Mouse (Mus musculus): ENCODE data around the gene H2-Ke6. TPM values are rescaled to one million over a fixed set of nuclear protein-coding genes. Genes with fewer than 3 reads are reported as not detected.

Gene H2-Ke6
- 137 TPM for polyA plus RNA-seq (2015; fragmentation: Illumina TruSeq; extraction: RNeasy Lipid Tissue Mini Kit (QIAGEN cat#74804); ENCODE audit: insufficient read depth, low replicate concordance)

GRCm38 (mm10) chr17:34027656-34028223 is at the start of gene H2-Ke6:
Gene H2-Ke6 (minus strand): TSS chr17:34028060.

DNA sequence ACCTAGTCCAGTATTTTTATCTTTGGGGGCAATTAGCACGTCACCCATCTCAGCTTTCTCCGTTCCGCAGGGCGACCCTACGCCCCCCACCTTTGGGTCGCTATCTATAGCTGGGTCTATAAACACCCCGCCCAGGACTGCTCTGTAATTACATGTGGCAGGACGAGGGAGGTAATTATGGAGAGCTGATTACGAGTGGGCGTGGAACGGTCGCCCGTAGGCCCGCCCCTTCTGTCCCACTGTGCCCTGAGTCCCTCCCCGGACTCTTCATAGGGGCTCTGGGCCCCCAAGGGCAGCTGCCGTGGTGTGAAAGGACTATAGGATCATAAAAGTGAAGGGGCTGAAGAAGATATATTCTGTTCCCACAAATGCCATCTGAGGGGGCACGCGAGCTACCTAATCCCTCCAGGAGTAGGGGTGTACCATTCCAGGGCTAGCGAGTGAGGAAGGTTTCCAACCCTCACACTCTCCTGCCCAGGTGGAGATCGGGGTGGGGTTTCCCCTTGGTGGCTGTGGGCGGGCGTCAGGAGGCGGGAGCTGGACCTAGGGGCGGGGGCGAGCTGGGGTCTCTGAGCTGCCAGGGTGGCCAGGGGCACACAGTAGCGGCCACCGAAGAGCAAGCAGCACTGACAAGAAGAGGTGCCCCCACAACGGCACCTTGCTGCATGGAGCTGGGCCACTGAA is 11.2 kb upstream of the H2-Ke6 start, which contains the start of gene Col11a2:
Gene Col11a2, plus strand, starts transcription at position 560 of the 684 bp plus-strand sequence.

DNA sequence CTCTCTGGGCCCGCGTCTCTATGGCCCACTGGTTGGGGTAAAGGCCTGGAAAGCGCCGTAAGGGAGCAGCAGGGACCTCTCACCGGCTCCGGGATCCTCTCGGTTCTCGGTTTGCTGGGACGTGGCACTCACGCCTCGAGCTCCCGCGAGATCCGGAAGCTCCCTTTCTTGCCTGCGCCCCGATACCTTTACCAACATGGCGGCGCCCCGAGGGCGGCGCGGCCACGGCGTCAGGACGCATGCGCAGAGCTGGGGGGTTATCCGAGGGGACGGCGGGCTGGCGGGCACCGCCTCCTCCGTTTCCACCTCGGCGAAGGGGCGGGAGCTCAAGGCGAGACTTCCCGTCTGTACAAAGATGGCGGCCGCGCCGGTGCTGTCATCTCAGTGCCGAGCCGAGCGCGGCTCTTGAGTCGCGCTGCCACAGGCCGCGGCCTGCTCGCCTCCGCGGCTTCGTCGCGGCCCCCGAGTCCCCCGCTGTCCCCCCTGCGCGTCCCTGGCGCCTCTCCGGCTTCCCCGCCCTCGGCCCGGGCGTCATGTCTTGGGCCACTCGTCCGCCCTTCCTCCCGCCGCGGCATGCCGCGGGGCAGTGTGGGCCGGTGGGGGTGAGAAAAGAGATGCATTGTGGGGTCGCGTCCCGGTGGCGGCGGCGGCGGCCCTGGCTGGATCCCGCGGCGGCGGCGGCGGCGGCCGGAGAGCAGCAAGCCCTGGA is 3.8 kb upstream of the H2-Ke6 start, which contains the start of the genes Slc39a7 and Rxrb:
Gene Slc39a7, minus strand, starts transcription at position 218 of the 709 bp plus-strand sequence.
Gene Rxrb, plus strand, starts transcription at position 348 of the 709 bp plus-strand sequence.

GRCm38 (mm10) chr17:34024317-34024821 is 3.5 kb downstream of the H2-Ke6 start, which contains the start of gene Ring1:
Gene Ring1 (minus strand): TSS chr17:34024680.

DNA sequence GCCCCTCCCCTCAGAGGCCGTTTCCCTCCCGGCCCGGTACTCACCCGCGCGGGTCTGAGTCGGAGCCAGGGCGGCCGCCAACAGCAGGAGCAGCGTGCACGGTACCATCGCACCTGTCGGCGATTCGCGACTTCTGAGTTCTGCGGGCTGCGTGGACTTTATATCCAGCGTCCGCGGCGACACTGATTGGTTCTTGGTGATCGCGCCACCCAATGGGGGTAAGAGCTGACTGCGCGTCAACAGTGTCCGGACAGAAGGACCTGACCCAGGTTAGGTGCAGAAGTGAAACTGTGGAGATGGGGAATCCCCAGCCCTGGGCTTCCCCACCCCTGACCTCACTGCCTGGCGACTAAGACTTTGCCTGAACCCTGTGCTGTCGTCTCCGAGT is 27.7 kb downstream of the H2-Ke6 start, which contains the start of gene H2-K1:
Gene H2-K1, minus strand, starts transcription at position 198 of the 388 bp plus-strand sequence.

Other genes starting within 250 kb of the H2-Ke6 start
- gene Angptl4, start 246.2 kb downstream of the H2-Ke6 start, polyA plus RNA-seq (2015; fragmentation: Illumina TruSeq; extraction: RNeasy Lipid Tissue Mini Kit (QIAGEN cat#74804); ENCODE audit: insufficient read depth, low replicate concordance): 11.1 TPM
- 53.6 TPM for gene Kank3, start 217.5 kb downstream of the H2-Ke6 start, polyA plus RNA-seq (2015; fragmentation: Illumina TruSeq; extraction: RNeasy Lipid Tissue Mini Kit (QIAGEN cat#74804); ENCODE audit: insufficient read depth, low replicate concordance)
- 1,152 TPM for gene Rps28, start 203.5 kb downstream of the H2-Ke6 start, polyA plus RNA-seq (2015; fragmentation: Illumina TruSeq; extraction: RNeasy Lipid Tissue Mini Kit (QIAGEN cat#74804); ENCODE audit: insufficient read depth, low replicate concordance)
- 55.2 TPM for gene Ndufa7, start 203.5 kb downstream of the H2-Ke6 start, polyA plus RNA-seq (2015; fragmentation: Illumina TruSeq; extraction: RNeasy Lipid Tissue Mini Kit (QIAGEN cat#74804); ENCODE audit: insufficient read depth, low replicate concordance)
- gene Cd320, start 185.0 kb downstream of the H2-Ke6 start, polyA plus RNA-seq (2015; fragmentation: Illumina TruSeq; extraction: RNeasy Lipid Tissue Mini Kit (QIAGEN cat#74804); ENCODE audit: insufficient read depth, low replicate concordance): 5.0 TPM
- not detected for gene Gm7029, start 154.2 kb downstream of the H2-Ke6 start, polyA plus RNA-seq (2015; fragmentation: Illumina TruSeq; extraction: RNeasy Lipid Tissue Mini Kit (QIAGEN cat#74804); ENCODE audit: insufficient read depth, low replicate concordance)
- gene Kifc1, start 137.4 kb downstream of the H2-Ke6 start, polyA plus RNA-seq (2015; fragmentation: Illumina TruSeq; extraction: RNeasy Lipid Tissue Mini Kit (QIAGEN cat#74804); ENCODE audit: insufficient read depth, low replicate concordance): 5.8 TPM
- 1.5 TPM for gene Platr17, start 122.9 kb downstream of the H2-Ke6 start, polyA plus RNA-seq (2015; fragmentation: Illumina TruSeq; extraction: RNeasy Lipid Tissue Mini Kit (QIAGEN cat#74804); ENCODE audit: insufficient read depth, low replicate concordance)
- gene Daxx, start 118.6 kb downstream of the H2-Ke6 start, polyA plus RNA-seq (2015; fragmentation: Illumina TruSeq; extraction: RNeasy Lipid Tissue Mini Kit (QIAGEN cat#74804); ENCODE audit: insufficient read depth, low replicate concordance): 39.7 TPM
- gene Tapbp, start 112.2 kb downstream of the H2-Ke6 start, polyA plus RNA-seq (2015; fragmentation: Illumina TruSeq; extraction: RNeasy Lipid Tissue Mini Kit (QIAGEN cat#74804); ENCODE audit: insufficient read depth, low replicate concordance): 143 TPM
- gene Zbtb22, start 112.2 kb downstream of the H2-Ke6 start, polyA plus RNA-seq (2015; fragmentation: Illumina TruSeq; extraction: RNeasy Lipid Tissue Mini Kit (QIAGEN cat#74804); ENCODE audit: insufficient read depth, low replicate concordance): 10.6 TPM
- 55.9 TPM for gene Rgl2, start 98.5 kb downstream of the H2-Ke6 start, polyA plus RNA-seq (2015; fragmentation: Illumina TruSeq; extraction: RNeasy Lipid Tissue Mini Kit (QIAGEN cat#74804); ENCODE audit: insufficient read depth, low replicate concordance)
- gene Pfdn6, start 87.7 kb downstream of the H2-Ke6 start, polyA plus RNA-seq (2015; fragmentation: Illumina TruSeq; extraction: RNeasy Lipid Tissue Mini Kit (QIAGEN cat#74804); ENCODE audit: insufficient read depth, low replicate concordance): 50.2 TPM
- 6.0 TPM for gene Wdr46, start 87.4 kb downstream of the H2-Ke6 start, polyA plus RNA-seq (2015; fragmentation: Illumina TruSeq; extraction: RNeasy Lipid Tissue Mini Kit (QIAGEN cat#74804); ENCODE audit: insufficient read depth, low replicate concordance)
- 4.4 TPM for gene B3galt4, start 76.6 kb downstream of the H2-Ke6 start, polyA plus RNA-seq (2015; fragmentation: Illumina TruSeq; extraction: RNeasy Lipid Tissue Mini Kit (QIAGEN cat#74804); ENCODE audit: insufficient read depth, low replicate concordance)
- gene Vps52, start 72.2 kb downstream of the H2-Ke6 start, polyA plus RNA-seq (2015; fragmentation: Illumina TruSeq; extraction: RNeasy Lipid Tissue Mini Kit (QIAGEN cat#74804); ENCODE audit: insufficient read depth, low replicate concordance): 28.2 TPM
- 1,734 TPM for gene Rps18, start 72.1 kb downstream of the H2-Ke6 start, polyA plus RNA-seq (2015; fragmentation: Illumina TruSeq; extraction: RNeasy Lipid Tissue Mini Kit (QIAGEN cat#74804); ENCODE audit: insufficient read depth, low replicate concordance)
- 3,352 TPM for gene H2-K1, start 27.7 kb downstream of the H2-Ke6 start, polyA plus RNA-seq (2015; fragmentation: Illumina TruSeq; extraction: RNeasy Lipid Tissue Mini Kit (QIAGEN cat#74804); ENCODE audit: insufficient read depth, low replicate concordance)
- 10.5 TPM for gene Ring1, start 3.4 kb downstream of the H2-Ke6 start, polyA plus RNA-seq (2015; fragmentation: Illumina TruSeq; extraction: RNeasy Lipid Tissue Mini Kit (QIAGEN cat#74804); ENCODE audit: insufficient read depth, low replicate concordance)
- gene Slc39a7, start 3.6 kb upstream of the H2-Ke6 start, polyA plus RNA-seq (2015; fragmentation: Illumina TruSeq; extraction: RNeasy Lipid Tissue Mini Kit (QIAGEN cat#74804); ENCODE audit: insufficient read depth, low replicate concordance): 38.7 TPM
- 24.2 TPM for gene Rxrb, start 3.8 kb upstream of the H2-Ke6 start, polyA plus RNA-seq (2015; fragmentation: Illumina TruSeq; extraction: RNeasy Lipid Tissue Mini Kit (QIAGEN cat#74804); ENCODE audit: insufficient read depth, low replicate concordance)
- 0.94 TPM for gene Col11a2, start 11.4 kb upstream of the H2-Ke6 start, polyA plus RNA-seq (2015; fragmentation: Illumina TruSeq; extraction: RNeasy Lipid Tissue Mini Kit (QIAGEN cat#74804); ENCODE audit: insufficient read depth, low replicate concordance)
- 69.0 TPM for gene H2-Oa, start 64.3 kb upstream of the H2-Ke6 start, polyA plus RNA-seq (2015; fragmentation: Illumina TruSeq; extraction: RNeasy Lipid Tissue Mini Kit (QIAGEN cat#74804); ENCODE audit: insufficient read depth, low replicate concordance)
- gene H2-DMa, start 91.5 kb upstream of the H2-Ke6 start, polyA plus RNA-seq (2015; fragmentation: Illumina TruSeq; extraction: RNeasy Lipid Tissue Mini Kit (QIAGEN cat#74804); ENCODE audit: insufficient read depth, low replicate concordance): 162 TPM
- 245 TPM for gene Brd2, start 94.6 kb upstream of the H2-Ke6 start, polyA plus RNA-seq (2015; fragmentation: Illumina TruSeq; extraction: RNeasy Lipid Tissue Mini Kit (QIAGEN cat#74804); ENCODE audit: insufficient read depth, low replicate concordance)
- 497 TPM for gene H2-DMb2, start 115.2 kb upstream of the H2-Ke6 start, polyA plus RNA-seq (2015; fragmentation: Illumina TruSeq; extraction: RNeasy Lipid Tissue Mini Kit (QIAGEN cat#74804); ENCODE audit: insufficient read depth, low replicate concordance)
- 222 TPM for gene H2-DMb1, start 125.0 kb upstream of the H2-Ke6 start, polyA plus RNA-seq (2015; fragmentation: Illumina TruSeq; extraction: RNeasy Lipid Tissue Mini Kit (QIAGEN cat#74804); ENCODE audit: insufficient read depth, low replicate concordance)
- gene Tap1, start 159.5 kb upstream of the H2-Ke6 start, polyA plus RNA-seq (2015; fragmentation: Illumina TruSeq; extraction: RNeasy Lipid Tissue Mini Kit (QIAGEN cat#74804); ENCODE audit: insufficient read depth, low replicate concordance): 94.6 TPM
- 164 TPM for gene Psmb9, start 159.7 kb upstream of the H2-Ke6 start, polyA plus RNA-seq (2015; fragmentation: Illumina TruSeq; extraction: RNeasy Lipid Tissue Mini Kit (QIAGEN cat#74804); ENCODE audit: insufficient read depth, low replicate concordance)
- gene Psmb8, start 169.7 kb upstream of the H2-Ke6 start, polyA plus RNA-seq (2015; fragmentation: Illumina TruSeq; extraction: RNeasy Lipid Tissue Mini Kit (QIAGEN cat#74804); ENCODE audit: insufficient read depth, low replicate concordance): 229 TPM
- 38.1 TPM for gene Tap2, start 175.5 kb upstream of the H2-Ke6 start, polyA plus RNA-seq (2015; fragmentation: Illumina TruSeq; extraction: RNeasy Lipid Tissue Mini Kit (QIAGEN cat#74804); ENCODE audit: insufficient read depth, low replicate concordance)
- gene H2-Ob, start 210.8 kb upstream of the H2-Ke6 start, polyA plus RNA-seq (2015; fragmentation: Illumina TruSeq; extraction: RNeasy Lipid Tissue Mini Kit (QIAGEN cat#74804); ENCODE audit: insufficient read depth, low replicate concordance): 1,133 TPM
- 2,500 TPM for gene H2-Ab1, start 229.6 kb upstream of the H2-Ke6 start, polyA plus RNA-seq (2015; fragmentation: Illumina TruSeq; extraction: RNeasy Lipid Tissue Mini Kit (QIAGEN cat#74804); ENCODE audit: insufficient read depth, low replicate concordance)

Data from spleen, adult 10 weeks (tissue).